Comparison of ENCODE assay signal across 8 mouse cellular contexts in the genomic region with DNA sequence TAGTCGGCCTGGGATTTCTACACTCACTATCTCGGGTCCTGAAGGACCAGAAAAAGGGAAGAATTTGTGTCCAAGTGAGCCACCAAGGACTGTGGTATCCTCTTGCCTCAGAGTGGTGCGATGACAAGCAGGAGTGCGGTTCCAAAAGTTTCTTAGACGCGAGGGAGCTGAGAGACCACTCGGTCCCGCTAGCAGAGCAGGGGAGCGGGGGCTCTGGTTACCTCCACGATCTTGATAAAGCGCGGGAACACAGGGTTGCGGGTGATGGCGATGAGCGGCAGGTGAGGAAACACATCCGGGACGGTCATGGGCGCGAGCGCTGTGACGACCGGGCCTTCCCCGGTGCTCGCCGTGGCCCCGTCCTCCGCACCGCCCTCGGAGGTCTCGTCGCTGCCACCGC. TPM values are rescaled to one million over a fixed set of nuclear protein-coding genes. Genes with fewer than 3 reads are reported as not detected.
A peak's percentile ranks its signal among the peaks of the same experiment; 100 is the strongest.
DNase-seq lines count a peak whose midpoint lies in the region; ATAC-seq and TF ChIP-seq lines count a peak whose summit lies in the region.

No protein-coding gene starts in this region.

- H3K4me3 ChIP-seq in erythroblast, embryonic 14.5 days (replicated peaks) = peak overlapping the region; percentile 88
- peak overlapping the region; percentile 86 for H3K4me3 ChIP-seq in liver, adult 2 months (ENCODE audit: insufficient read depth, low read depth, low read length)

- H3K9ac ChIP-seq in liver, adult 2 months (ENCODE audit: low read depth, low read length) = peak overlapping the region; percentile 94

- no peak for DNase-seq in frontal cortex, adult 2 months (ENCODE audit: extremely low spot score in 1 of 2, low spot score in 1 of 2)
- peak; percentile 47 for DNase-seq in 416B (ENCODE audit: low read depth)
- DNase-seq in liver, adult 2 months (ENCODE audit: extremely low read depth, low read depth, low spot score) = no peak
- no peak for DNase-seq in urinary bladder, adult 18-20 months (ENCODE audit: low spot score in 2 of 2)
- DNase-seq in urinary bladder, postnatal 14 days (ENCODE audit: low spot score) = no peak
- DNase-seq in frontal cortex, postnatal 14 days (ENCODE audit: low spot score in 2 of 2) = no peak

- 0 out of 2 replicates have a peak overlapping the region, but pooled peaks have one; percentile 14 for H3K27ac ChIP-seq in liver, adult 2 months (replicated peaks; ENCODE audit: insufficient read depth, low read depth, low read length)

- no peak for TF ChIP-seq POLR2A in liver, adult 2 months (IDR thresholded peaks at IDR 0.05; ENCODE audit: extremely low read depth, insufficient read depth, low read length)

- H3K36me3 ChIP-seq in erythroblast, embryonic 14.5 days (ENCODE audit: control insufficient read depth) = peaks cover 41% of the 10 kb centered on the region
- H3K36me3 ChIP-seq in liver, adult 2 months (ENCODE audit: control insufficient read depth, insufficient read depth, low read length) = peaks cover 7% of the 10 kb centered on the region; the same call in 1 of the 2 replicates

- no peaks in the 10 kb centered on the region for H3K9me3 ChIP-seq in erythroblast, embryonic 14.5 days (ENCODE audit: control insufficient read depth, low read length)

- TF ChIP-seq CTCF in liver, adult 2 months (IDR thresholded peaks at IDR 0.05; ENCODE audit: low read depth, low read length) = no peak

- peaks cover 15% of the 10 kb centered on the region for H3K79me2 ChIP-seq in liver, adult 2 months (ENCODE audit: control insufficient read depth, insufficient read depth, low read length)

- WGBS in liver, adult 2 months = under 1% methylated on average over 32 of the region's 32 CpGs

- 0 out of 2 replicates have a peak, but pooled peaks have one; percentile 1 for ATAC-seq in frontal cortex, adult (ENCODE audit: low TSS enrichment)

- H3K4me1 ChIP-seq in erythroblast, embryonic 14.5 days (ENCODE audit: control insufficient read depth) = peaks cover 36% of the 10 kb centered on the region
- peaks cover 10% of the 10 kb centered on the region; the same call in 1 of the 2 replicates for H3K4me1 ChIP-seq in liver, adult 2 months (ENCODE audit: control insufficient read depth, insufficient read depth, low read length)

- H3K27me3 ChIP-seq in erythroblast, embryonic 14.5 days (ENCODE audit: control insufficient read depth) = peaks cover 21% of the 10 kb centered on the region
- no peaks in the 10 kb centered on the region for H3K27me3 ChIP-seq in liver, adult 2 months (ENCODE audit: control insufficient read depth, insufficient read depth, low read length)

RNA-seq across cellular contexts. Expression of a gene that starts 0.4 kb away (rescaled TPM):
- polyA plus RNA-seq in frontal cortex, adult 2 months (2012; rRNA removed) = 72.2 and 86.2 TPM in 2 replicates
- 6.7 TPM in 2 replicates for polyA plus RNA-seq in erythroblast, embryonic 14.5 days (2012)
- 81.0 and 89.5 TPM in 2 replicates for total RNA-seq in liver, adult 2 months (2014; rRNA removed)
- polyA plus RNA-seq in liver, adult 2 months (2012; rRNA removed) = 124 and 129 TPM in 2 replicates

RNA-seq across cellular contexts. Expression of a gene that starts 1.7 kb away (rescaled TPM):
- 2.4 and 2.6 TPM in 2 replicates for polyA plus RNA-seq in frontal cortex, adult 2 months (2012; rRNA removed)
- not detected in 2 replicates for polyA plus RNA-seq in erythroblast, embryonic 14.5 days (2012)
- total RNA-seq in liver, adult 2 months (2014; rRNA removed) = 1.0 and 1.1 TPM in 2 replicates
- polyA plus RNA-seq in liver, adult 2 months (2012; rRNA removed) = 0.70 and 4.0 TPM in 2 replicates

RNA-seq across cellular contexts. Expression of a gene that starts 13.0 kb away (rescaled TPM):
- 1,013 and 1,153 TPM in 2 replicates for polyA plus RNA-seq in frontal cortex, adult 2 months (2012; rRNA removed)
- 810 and 1,011 TPM in 2 replicates for polyA plus RNA-seq in erythroblast, embryonic 14.5 days (2012)
- total RNA-seq in liver, adult 2 months (2014; rRNA removed) = 820 and 1,038 TPM in 2 replicates
- polyA plus RNA-seq in liver, adult 2 months (2012; rRNA removed) = 845 and 1,134 TPM in 2 replicates

RNA-seq across cellular contexts. Expression of a gene that starts 16.7 kb away (rescaled TPM):
- 162 and 185 TPM in 2 replicates for polyA plus RNA-seq in frontal cortex, adult 2 months (2012; rRNA removed)
- 21.4 and 25.5 TPM in 2 replicates for polyA plus RNA-seq in erythroblast, embryonic 14.5 days (2012)
- total RNA-seq in liver, adult 2 months (2014; rRNA removed) = 201 and 208 TPM in 2 replicates
- polyA plus RNA-seq in liver, adult 2 months (2012; rRNA removed) = 214 and 259 TPM in 2 replicates

RNA-seq across cellular contexts. Expression of a gene that starts 41.6 kb away (rescaled TPM):
- 140 and 144 TPM in 2 replicates for polyA plus RNA-seq in frontal cortex, adult 2 months (2012; rRNA removed)
- 27.9 and 29.6 TPM in 2 replicates for polyA plus RNA-seq in erythroblast, embryonic 14.5 days (2012)
- total RNA-seq in liver, adult 2 months (2014; rRNA removed) = 20.8 and 22.9 TPM in 2 replicates
- polyA plus RNA-seq in liver, adult 2 months (2012; rRNA removed) = 36.6 and 56.2 TPM in 2 replicates
